Mouse (Mus musculus) kidney, postnatal 36 days (tissue): Measurements from ENCODE around the gene Vps50.
A peak's percentile ranks its signal among the peaks of the same experiment; 100 is the strongest.
"Not testable (repeated sequence)": the region's sequence is repeated elsewhere in the genome, so short reads cannot be mapped to it uniquely, and the experiment has no call there.

Experiments
- DNase-seq, 2 experiments: peaks; one replicate each; pipeline ENCODE4 v3.0.0; 2021 to 2022; ENCODE audit warnings: mixed read lengths in 2 of 2

Gene Vps50

DNA sequence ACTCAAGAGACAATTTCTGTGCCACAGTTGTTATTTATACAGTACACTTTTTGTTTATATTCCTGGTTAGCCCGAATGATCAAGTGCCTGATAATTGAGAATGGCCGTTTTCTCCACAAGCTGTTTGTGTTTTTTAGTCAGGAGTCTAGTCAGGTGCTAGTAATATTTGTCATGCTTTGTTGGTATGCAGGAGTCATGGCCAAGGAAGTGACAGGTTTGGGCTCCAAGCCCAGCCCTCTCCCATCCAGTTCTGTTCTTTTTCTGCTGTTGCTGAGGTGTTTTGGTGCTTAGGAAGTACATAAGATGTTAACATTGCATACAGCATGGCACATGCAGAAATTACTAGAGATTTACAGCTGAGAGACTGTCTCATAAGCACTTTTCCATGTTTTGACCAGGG is 41.3 kb downstream of the Vps50 start:
- no peak for DNase-seq

DNA sequence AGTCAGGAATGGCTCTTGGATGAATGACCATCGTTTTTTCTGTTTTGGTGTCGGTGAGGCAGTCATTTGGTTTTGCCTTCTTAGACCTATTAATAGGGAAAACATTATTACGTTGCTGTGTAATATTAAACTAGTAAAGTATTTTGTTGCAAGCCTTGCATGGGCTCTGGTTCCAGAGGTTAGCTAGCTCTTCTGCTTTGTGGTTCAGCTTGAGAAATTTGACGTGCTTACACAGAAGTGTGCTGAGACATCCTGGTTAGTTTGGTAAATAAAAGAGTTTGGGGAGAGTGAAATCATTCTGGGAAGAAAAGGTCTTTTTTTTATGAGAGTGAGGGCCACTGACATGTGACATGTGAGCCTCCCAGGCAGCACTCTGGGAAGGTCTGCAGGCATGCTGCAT is 45.7 kb downstream of the Vps50 start:
- DNase-seq, result peak; percentile 4 to 23

DNA sequence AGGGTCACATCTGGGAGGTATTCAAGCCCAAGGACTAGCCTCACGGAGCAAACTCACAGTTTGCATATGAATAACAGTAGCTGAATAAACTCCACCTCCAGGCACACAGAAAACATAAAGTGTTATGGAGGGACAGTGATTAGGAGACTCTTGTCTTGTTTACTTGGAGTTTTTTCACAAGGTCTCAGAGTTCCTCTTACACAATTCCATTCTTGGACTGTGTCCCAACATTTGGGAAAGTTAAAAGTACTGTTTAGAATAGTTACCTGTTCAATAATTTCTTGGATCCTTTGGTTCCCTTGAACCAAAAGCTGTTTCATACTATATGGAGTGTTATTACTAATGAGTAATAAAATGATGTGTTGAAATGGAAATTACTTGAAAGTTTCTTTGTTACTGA is 46.8 kb downstream of the Vps50 start:
- no peak for DNase-seq

DNA sequence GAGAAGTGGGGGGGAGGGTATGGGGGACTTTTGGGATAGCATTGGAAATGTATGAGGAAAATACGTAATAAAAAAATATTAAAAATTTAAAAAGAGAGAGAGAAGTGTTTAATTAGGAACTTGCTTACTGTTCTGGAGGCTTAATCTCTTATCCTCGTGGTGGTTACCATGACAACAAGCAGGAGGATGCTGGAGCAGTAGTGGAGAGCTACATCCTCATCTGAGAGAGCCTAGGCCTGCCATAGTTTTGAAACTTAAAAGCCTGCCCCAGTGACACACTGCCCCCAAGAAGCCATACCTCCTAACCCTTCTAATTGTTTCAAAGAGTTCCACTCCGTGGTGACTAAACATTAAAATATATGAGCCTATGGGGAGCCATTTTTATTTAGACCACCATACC is 50.8 kb downstream of the Vps50 start:
- no peak for DNase-seq

DNA sequence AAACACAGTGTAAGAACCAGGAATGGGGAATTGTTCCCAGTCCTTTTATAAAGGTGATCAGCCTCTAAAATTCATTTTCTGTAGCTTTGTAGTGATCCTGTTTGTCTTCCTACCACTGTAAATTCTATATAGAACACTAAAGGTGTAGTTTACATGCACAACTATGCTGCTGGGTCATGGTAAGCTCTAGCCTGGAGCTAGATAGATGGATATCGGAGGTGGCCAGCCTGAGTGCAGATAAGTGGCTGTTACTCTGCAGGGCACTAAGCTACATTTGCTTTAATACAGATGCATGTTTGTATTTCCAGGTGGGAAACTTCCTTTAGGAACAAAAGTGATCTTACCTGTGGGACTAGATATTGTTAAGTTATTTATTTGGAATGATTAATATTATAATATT is 51.8 kb downstream of the Vps50 start:
- no peak for DNase-seq

DNA sequence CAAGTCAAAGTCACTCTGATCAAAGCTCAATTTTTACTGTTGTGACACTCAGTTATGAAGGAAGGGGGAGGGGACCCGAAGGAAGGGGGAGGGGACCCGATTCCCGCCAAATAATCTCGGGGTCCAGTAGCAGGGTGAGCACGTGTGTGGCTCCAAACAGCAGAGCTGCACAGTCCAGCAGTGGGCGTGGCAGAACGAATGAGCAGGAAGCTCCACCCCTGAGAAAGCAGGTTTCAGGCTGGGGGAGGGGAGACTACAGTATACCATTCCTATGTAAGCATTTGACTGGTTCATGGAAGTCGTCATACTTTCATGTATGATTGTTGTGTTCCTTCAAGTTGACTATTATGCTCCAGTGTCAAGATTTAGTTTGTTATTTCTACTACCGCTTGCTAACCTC is 54.5 kb downstream of the Vps50 start:
- not testable (repeated sequence) for DNase-seq

DNA sequence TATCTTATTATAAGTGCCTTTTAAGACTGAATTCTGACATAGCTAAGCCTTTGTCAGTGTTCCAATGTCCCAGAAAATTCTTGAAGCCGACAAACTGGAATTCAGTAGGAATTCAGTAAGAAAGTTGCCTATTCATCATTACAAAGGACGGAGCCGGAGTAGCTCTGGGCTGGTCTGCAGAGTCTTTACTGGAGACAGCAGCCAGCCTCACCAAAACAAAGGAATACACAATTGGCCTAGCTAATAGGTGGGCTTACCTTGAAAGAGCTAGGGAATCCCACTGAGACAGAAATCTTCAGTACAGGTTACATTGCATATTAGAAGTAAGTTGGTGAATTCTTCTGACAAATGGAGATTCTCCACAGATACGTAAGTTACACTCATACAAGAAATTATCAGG is 59.0 kb downstream of the Vps50 start:
- no peak for DNase-seq

DNA sequence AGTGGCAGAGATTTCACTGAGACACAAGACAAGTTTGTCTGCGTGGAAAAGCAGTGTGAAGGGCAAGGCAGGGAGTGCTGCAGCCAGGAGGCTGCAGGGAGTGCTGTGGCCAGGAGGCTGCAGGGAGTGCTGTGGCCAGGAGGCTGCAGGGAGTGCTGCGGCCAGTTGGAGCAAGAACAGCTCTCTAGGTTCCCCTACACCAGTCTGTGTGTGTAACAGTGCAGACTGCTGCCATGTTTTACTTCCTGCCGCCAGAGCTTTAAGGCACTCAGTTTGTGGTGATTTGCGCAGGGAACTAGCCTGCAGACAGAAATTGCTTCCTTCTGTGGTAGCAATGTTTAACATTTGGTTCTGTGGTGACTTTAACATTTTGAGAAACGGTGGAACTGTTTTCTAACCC is 61.8 kb downstream of the Vps50 start:
- no peak for DNase-seq

DNA sequence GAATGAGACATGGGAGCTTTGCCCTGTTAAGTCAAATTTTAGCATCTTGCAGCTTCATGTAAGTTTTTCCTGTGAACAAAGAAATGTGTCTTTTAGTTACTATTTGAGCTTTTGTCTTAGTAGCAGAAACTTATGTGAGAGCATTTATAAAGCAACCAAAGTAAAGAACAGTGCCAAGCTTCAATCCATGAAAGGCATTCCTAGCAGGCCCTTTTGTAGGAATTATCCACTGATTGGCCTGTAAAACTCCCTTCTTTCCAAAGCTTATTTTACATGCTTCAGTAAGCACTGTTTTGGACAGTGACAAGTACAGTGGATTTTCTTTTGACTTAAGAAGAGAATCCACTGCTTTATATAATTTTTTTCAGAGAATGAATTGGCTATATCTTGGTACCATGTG is 64.1 kb downstream of the Vps50 start:
- DNase-seq, result no peak

DNA sequence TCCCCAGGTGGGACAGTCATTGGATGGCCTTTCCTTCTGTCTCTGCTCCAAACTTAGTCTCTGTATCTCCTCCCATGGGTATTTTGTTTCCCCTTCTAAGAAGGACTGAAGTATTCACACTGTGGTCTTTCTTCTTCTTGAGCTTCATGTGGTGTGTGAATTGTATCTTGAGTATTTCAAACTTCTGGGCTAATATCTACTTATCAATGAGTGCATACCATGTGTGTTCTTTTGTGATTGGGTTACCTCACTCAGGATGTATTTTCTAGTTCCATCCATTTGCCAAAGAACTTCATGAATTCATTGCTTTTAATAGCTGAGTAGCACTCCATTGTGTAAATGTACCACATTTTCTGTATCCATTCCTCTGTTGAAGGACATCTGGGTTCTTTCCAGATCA is 65.9 kb downstream of the Vps50 start:
- DNase-seq, result not testable (repeated sequence)

DNA sequence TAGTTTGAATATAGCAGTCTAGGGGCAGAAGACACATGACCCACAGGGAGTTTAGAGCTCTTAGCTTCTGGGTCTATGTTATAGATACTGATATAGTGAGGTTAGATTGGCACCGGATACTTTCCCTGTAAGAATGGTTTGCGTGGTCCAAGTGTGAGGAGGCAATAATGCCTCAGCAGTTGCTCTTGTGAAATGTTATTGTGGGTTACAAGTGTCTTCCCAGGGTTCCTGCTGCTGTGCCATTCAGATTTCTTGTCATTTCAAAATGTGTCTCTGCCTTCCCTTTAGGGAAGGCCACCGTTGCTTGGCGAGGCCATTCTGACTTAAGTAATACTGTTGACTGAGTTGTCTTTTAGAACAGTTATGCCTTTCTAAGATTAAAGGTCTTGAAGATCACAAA is 66.8 kb downstream of the Vps50 start:
- no peak for DNase-seq

DNA sequence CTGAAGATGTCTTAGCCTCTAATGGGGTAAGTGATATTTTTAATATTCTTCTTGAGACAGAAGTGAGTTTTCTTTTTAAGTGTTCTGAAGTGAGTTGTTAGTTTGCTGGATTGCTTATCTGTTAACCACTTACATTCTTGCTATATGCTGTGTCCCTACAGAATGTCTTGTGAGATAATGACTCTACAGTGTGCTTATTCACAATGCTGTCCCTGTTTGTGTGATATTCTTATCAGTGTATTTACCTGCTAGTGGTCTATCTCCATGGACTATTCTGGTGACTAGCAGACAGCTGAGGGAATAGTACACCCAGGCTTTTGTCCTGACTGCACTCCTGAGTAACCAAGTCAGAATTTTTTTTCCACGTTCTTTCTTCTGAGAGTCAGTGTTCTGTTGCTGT is 67.5 kb downstream of the Vps50 start:
- DNase-seq, result no peak

DNA sequence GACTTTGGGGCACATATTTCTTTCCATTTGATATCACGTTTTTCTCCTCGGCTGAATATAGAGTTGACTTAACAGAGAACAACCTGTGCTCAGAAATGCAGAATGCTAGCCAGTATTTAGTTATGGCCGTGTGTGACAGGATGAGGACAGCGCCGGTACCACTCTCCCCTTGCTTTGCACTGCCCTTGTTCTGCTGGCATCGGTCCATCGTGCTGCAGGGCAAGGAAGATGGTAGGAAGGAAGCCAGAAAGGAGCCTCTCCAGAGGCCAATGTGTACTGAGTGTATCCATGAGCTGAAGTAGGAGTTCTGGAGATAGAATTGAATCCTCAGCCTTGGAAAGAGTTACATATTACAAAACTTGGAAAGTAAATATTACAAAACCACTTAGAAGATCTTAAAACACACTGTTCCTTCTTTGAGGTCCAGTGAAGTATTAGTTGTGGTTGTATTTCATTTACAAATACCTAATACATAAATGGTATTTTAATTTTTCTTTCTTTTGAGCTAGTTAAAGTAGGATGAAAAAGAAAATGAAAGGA is 69.0 kb downstream of the Vps50 start:
- no peak for DNase-seq

DNA sequence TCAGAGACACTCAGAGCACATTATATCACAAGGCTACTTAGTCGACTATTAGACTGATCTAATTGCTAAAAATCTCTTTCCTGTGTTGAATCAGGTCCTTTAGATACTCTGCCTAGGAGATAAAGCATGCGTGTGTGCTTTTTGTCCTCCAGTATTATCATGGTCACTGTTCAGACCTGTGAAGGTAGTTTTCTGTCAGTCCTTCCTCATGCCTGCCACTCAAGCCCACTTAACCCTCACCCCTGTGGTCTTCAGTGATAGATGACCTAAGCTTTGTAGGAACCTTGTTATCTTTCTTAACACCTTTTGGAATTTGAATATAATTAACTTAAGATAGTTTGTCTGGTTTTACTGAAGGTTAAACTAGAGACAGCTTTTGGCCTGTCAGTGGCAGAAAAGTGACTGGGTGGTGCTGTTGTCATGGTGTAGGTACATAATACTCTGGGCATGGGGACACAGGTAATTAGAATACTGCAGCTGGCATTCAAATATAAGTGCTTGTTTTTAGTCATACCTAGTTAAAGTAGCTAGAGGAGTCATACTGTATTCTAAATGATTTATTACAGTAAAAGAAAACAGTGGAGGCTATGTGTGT is 74.1 kb downstream of the Vps50 start:
- DNase-seq, result no peak

DNA sequence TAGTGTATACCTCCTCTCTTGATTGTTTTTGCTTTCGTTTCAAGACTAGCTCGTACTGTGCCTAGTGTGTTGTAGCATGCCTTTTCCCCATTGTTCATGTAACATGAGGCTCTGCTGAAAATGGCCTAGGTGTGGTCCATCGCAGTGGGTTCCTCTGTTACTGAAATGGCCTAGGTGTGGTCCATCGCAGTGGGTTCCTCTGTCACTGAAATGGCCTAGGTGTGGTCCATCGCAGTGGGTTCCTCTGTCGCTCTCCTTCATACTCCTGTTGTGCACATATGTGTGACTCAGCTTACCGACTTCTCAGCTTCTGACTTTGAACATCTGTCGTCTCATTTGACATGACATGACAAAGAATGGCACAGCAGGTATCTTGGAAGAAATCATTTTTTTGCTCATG is 75.6 kb downstream of the Vps50 start:
- DNase-seq, result no peak

DNA sequence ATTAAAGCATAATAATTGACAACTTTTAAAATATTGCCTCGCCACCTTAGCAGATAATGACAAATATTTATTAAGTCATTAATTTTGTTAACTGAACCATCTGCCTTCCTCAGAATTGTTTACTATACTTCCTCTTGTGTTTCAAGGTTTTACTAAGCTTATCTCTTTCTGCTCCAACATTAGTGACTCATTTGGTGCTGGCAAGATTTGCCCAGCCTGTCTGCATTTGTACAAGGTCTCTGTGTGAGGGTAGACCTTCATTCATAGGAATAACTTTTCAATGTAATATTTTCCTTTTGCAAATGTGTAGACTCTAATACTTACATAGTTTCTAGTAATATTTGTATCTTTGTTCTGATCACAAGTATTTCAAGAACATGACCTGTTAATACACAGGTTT is 87.2 kb downstream of the Vps50 start:
- no peak for DNase-seq

DNA sequence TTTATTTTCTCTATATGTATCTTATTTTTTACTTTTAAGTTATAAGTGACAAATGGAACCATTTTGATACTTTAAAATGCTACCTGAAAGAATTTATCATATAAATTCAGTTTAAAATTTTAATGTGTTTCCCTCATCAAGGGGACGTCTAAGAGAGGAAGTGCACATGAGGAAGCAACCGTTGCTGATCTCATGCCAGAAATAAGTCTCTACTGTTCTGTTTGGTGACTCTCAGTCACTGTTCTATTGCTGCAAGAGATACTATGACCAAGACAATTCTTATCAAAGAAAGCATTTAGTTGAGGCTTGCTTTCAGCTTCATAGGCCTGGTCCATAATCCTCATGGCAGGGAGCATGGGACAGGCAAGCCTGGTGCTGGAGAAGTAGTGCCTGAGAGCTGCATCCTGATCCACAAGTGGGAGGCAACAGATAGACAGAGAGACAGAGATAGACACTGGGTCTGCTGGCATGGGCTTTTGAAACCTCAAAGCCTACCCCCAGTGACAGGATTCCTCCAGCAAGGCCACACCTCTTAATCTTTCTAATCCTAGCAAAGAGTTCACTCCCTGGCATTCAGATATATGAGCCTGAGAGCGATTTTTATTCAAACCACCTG is 92.2 kb downstream of the Vps50 start:
- no peak for DNase-seq

DNA sequence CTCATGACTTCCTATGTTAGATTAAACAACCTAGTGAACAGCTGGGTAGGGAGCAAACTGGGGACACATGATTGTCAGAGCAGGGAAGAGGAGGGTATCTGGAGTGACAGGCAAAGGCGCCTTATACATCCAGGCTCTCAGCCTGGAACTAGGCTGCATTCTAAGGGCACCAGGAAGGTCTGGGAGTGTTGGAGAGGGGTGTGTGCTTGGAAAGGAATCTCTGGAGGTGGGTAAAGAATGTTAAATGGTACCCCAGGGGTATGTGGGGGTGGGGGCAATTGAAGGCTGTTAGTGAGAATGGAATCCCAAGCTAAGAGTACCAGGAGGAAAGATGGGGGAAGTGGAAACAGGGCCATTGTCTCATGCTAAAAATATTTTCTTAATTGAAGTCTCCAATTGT is 96.1 kb downstream of the Vps50 start:
- DNase-seq, result no peak

DNA sequence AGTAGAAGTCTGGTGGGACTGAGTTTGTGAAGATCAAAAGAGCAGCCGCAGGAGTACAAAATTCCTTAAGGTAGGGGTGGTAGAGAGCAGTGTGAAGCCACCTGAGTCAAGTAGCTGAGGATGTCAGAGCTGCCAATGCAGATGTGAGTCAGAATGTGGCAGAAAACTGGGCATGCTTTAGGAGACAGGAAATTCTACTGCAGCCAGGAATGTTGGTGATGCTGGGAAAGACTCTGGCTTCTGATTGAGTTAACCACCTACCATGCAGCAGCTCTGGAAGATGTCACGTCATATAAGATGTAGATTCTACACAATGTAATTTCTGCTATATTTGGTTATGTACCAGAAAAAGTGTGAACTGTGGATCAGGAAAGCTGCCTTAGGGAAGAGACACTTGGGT is 114.6 kb downstream of the Vps50 start:
- DNase-seq, result no peak

DNA sequence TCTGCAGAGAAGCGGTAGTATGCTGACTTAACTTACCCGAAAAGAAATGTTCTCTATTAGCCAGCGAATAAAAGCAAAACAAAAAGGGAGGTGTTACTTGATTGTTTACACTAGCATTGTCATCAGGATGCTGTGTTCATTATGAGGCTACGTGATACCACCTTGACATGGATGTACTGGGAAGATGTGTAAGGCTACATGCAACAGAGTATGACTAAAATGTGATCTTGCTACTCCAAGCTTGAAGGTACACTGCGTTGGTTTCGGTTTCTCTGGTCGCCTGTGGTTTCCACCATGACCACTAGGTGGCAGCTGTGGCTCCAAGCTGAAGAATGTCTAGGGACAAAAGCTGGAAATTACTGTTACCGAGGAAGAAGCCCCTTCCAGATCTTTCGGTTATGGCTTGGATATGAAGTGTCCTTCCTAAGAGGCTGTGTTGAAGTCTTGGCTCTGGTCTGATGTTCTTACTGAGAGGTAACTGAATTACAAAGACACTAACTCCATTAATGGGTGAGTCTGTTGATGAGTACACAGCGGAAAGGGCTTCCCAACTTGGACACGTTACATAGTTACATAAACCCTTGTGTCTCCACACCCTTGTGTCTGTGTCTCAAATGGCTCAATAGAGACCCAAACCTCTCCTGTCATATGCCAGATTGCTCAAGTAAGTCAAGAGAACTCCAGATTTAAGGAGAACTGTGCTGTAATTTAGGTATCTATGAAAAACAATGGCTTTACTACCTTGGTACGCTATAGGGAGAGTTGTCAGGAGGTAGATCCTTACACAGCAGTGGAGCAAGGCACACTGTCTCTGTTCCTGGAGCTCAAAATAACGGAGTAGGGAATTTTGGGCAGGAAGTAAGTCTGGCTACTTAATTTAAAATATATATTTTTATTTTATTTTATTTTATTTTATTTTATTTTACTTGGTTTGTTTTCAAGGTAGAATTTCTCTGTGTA is 122.5 kb downstream of the Vps50 start:
- peak; percentile 12 to 18 for DNase-seq
